Mouse (Mus musculus) C2C12 (cell line): ENCODE results near the gene Shisa9.

ENCODE experiments used
- CTCF ChIP-seq: IDR thresholded peaks from one replicate; pipeline ENCODE4 v1.5.1; 2011; ENCODE audit not compliant: control insufficient read depth, insufficient read depth, insufficient read length
- MYOD1 ChIP-seq: IDR thresholded peaks from one replicate; pipeline ENCODE4 v1.6.1; 2011; ENCODE audit warnings: low read depth; ENCODE audit not compliant: control insufficient read depth, insufficient read length
- MYOG ChIP-seq: IDR thresholded peaks from one replicate; pipeline ENCODE4 v1.6.1; 2011; ENCODE audit not compliant: control insufficient read depth, insufficient read length; ENCODE audit errors: extremely low read depth
- USF1 ChIP-seq: IDR thresholded peaks from one replicate; pipeline ENCODE4 v1.6.1; 2011; ENCODE audit warnings: low read depth, mild to moderate bottlenecking, control low read depth, moderate library complexity

DNA sequence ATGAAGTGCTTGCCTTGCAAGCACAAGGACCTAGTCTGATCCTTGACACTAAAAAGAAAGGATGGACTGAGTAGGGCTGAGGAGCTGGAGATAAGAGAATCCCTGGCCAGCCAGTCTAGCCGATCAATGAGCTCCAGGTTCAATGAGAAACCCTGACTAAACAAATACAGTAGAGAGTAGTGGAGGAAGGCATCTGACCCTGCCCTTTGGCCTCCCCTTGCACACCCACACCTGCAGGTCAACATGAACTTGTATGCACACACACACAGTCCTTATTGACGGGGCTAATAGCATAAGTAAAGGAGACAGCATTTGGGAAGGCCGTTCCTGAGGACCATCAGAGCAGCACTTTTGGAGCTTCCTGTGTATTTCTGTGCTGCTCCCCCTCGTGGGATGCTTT is 254.7 kb downstream of the Shisa9 start:
- TF ChIP-seq CTCF (no peak), MYOD1 (no peak), USF1 (no peak), MYOG (no peak)
